Mouse (Mus musculus) thymus, postnatal 25 days (tissue): Measurements from ENCODE around the gene Olfr1419.
"Not testable (repeated sequence)": the region's sequence is repeated elsewhere in the genome, so short reads cannot be mapped to it uniquely, and the experiment has no call there.

Source experiments
- DNase-seq: peaks from one replicate; pipeline ENCODE4 v3.0.0; 2022

Olfr1419 gene

GRCm38 (mm10) chr19:11875006-11875405 is at the start of gene Olfr1419:
Gene Olfr1419 (minus strand): TSS chr19:11875106.
- DNase-seq: no peak

GRCm38 (mm10) chr19:11922515-11922914 is 47.6 kb upstream of the Olfr1419 start:
- DNase-seq: not testable (repeated sequence)

GRCm38 (mm10) chr19:11922068-11922467 is 47.2 kb upstream of the Olfr1419 start:
- no peak for DNase-seq

- DNase-seq: no peak
These were observed 40.9 kb upstream of the Olfr1419 start for GRCm38 (mm10) chr19:11915804-11916203.

- peak; percentile 46 for DNase-seq
These were observed 37.7 kb upstream of the Olfr1419 start for GRCm38 (mm10) chr19:11912533-11913121.

- DNase-seq: peak; percentile 98
These were observed 37.2 kb upstream of the Olfr1419 start, which contains the start of gene Patl1 for GRCm38 (mm10) chr19:11912037-11912532. Gene Patl1 (plus strand): TSS chr19:11912399.

GRCm38 (mm10) chr19:11911603-11912002 is 36.7 kb upstream of the Olfr1419 start:
- DNase-seq: no peak

GRCm38 (mm10) chr19:11911021-11911420 is 36.1 kb upstream of the Olfr1419 start:
- no peak for DNase-seq

- no peak for DNase-seq
These were observed 11.4 kb upstream of the Olfr1419 start, which contains the start of gene Olfr1420 for GRCm38 (mm10) chr19:11886265-11886664. Gene Olfr1420 (plus strand): TSS chr19:11886565.

GRCm38 (mm10) chr19:11878404-11878803 is 3.5 kb upstream of the Olfr1419 start:
- not testable (repeated sequence) for DNase-seq

GRCm38 (mm10) chr19:11867837-11868236 is 7.1 kb downstream of the Olfr1419 start:
- DNase-seq: no peak

- DNase-seq: no peak
These were observed 13.9 kb downstream of the Olfr1419 start, which contains the start of gene Olfr1418 for GRCm38 (mm10) chr19:11860966-11861365. Gene Olfr1418 (minus strand): TSS chr19:11861066.

GRCm38 (mm10) chr19:11856506-11856905 is 18.4 kb downstream of the Olfr1419 start:
- DNase-seq: no peak

GRCm38 (mm10) chr19:11854821-11855220 is 20.1 kb downstream of the Olfr1419 start:
- DNase-seq: no peak

- no peak for DNase-seq
These were observed 22.3 kb downstream of the Olfr1419 start for GRCm38 (mm10) chr19:11852652-11853051.

- DNase-seq: no peak
These were observed 28.6 kb downstream of the Olfr1419 start for GRCm38 (mm10) chr19:11846333-11846732.

- no peak for DNase-seq
These were observed 35.8 kb downstream of the Olfr1419 start, which contains the start of gene Olfr1417 for GRCm38 (mm10) chr19:11839119-11839518. Gene Olfr1417 (minus strand): TSS chr19:11839219.

- DNase-seq: no peak
These were observed 51.4 kb downstream of the Olfr1419 start for GRCm38 (mm10) chr19:11823346-11824065.

GRCm38 (mm10) chr19:11820211-11820610 is 54.7 kb downstream of the Olfr1419 start:
- DNase-seq: no peak

GRCm38 (mm10) chr19:11819800-11820199 is 55.1 kb downstream of the Olfr1419 start:
- peak; percentile 71 for DNase-seq

GRCm38 (mm10) chr19:11819143-11819700 is 55.7 kb downstream of the Olfr1419 start, which contains the start of gene Stx3:
Gene Stx3 (minus strand): TSS chr19:11819403.
- DNase-seq: no peak
